Mouse (Mus musculus) stomach, postnatal 0 days (tissue): ENCODE results near the gene Ccdc89.

Experiments
- CTCF ChIP-seq: IDR thresholded peaks from 2 replicates; pipeline ENCODE4 v1.5.1; 2016; ENCODE audit warnings: antibody characterized with exemption, low read depth, mild to moderate bottlenecking, moderate library complexity
- EP300 ChIP-seq: optimal IDR thresholded peaks from 2 replicates; pipeline ENCODE3; 2016; ENCODE audit warnings: antibody characterized with exemption

GRCm38 (mm10) chr7:90476313-90477245, 50.2 kb downstream of the Ccdc89 start, which contains the start of gene Dlg2:
- no peak for TF ChIP-seq CTCF
- no peak for TF ChIP-seq EP300
